Mouse (Mus musculus) gastrocnemius, postnatal 25 days (tissue): ENCODE data around the gene Rpusd1. TPM values are rescaled to one million over a fixed set of nuclear protein-coding genes. Genes with fewer than 3 reads are reported as not detected.
"Not testable (repeated sequence)": the region's sequence is repeated elsewhere in the genome, so short reads cannot be mapped to it uniquely, and the experiment has no call there.

Experiments used
- DNase-seq: peaks from one replicate; pipeline ENCODE4 v3.0.0; 2022
- total RNA-seq, 2 experiments: library from RNA; stranded (reverse); gene quantifications; 1 replicate in 1 of 2; 2 replicates in 1 of 2; pipeline ENCODE4 v1.2.3; 2021

Gene Rpusd1
- total RNA-seq, 2 experiments from 2014 or later: 2.9 to 3.9 TPM

- no peak for DNase-seq
Measured at GRCm38 (mm10) chr17:25735745-25736144, 8.3 kb downstream of the Rpusd1 start, which contains the start of gene Mslnl. TSS of gene Mslnl (plus strand) at chr17:25736042.

GRCm38 (mm10) chr17:25738861-25739260, 11.4 kb downstream of the Rpusd1 start:
- no peak for DNase-seq

GRCm38 (mm10) chr17:25741471-25741870, 14.0 kb downstream of the Rpusd1 start:
- not testable (repeated sequence) for DNase-seq

GRCm38 (mm10) chr17:25743831-25744230, 16.4 kb downstream of the Rpusd1 start:
- no peak for DNase-seq

GRCm38 (mm10) chr17:25744311-25744710, 16.8 kb downstream of the Rpusd1 start:
- DNase-seq: no peak

- no peak for DNase-seq
Measured at GRCm38 (mm10) chr17:25748238-25748637, 20.8 kb downstream of the Rpusd1 start.

- no peak for DNase-seq
Measured at GRCm38 (mm10) chr17:25749314-25749713, 21.8 kb downstream of the Rpusd1 start.

- no peak for DNase-seq
Measured at GRCm38 (mm10) chr17:25751446-25751845, 24.0 kb downstream of the Rpusd1 start.

- DNase-seq: no peak
Measured at GRCm38 (mm10) chr17:25754241-25754640, 26.8 kb downstream of the Rpusd1 start, which contains the start of gene Msln. TSS of gene Msln (minus strand) at chr17:25754378.

- no peak for DNase-seq
Measured at GRCm38 (mm10) chr17:25755086-25755485, 27.6 kb downstream of the Rpusd1 start.

GRCm38 (mm10) chr17:25755627-25756377, 28.3 kb downstream of the Rpusd1 start:
- no peak for DNase-seq

- DNase-seq: no peak
Measured at GRCm38 (mm10) chr17:25756378-25757242, 29.1 kb downstream of the Rpusd1 start.

- DNase-seq: no peak
Measured at GRCm38 (mm10) chr17:25757691-25758090, 30.2 kb downstream of the Rpusd1 start.

GRCm38 (mm10) chr17:25760148-25760547, 32.7 kb downstream of the Rpusd1 start:
- DNase-seq: no peak

- DNase-seq: no peak
Measured at GRCm38 (mm10) chr17:25761561-25761970, 34.1 kb downstream of the Rpusd1 start.

GRCm38 (mm10) chr17:25762591-25762990, 35.1 kb downstream of the Rpusd1 start:
- no peak for DNase-seq

- no peak for DNase-seq
Measured at GRCm38 (mm10) chr17:25765886-25766285, 38.4 kb downstream of the Rpusd1 start.

GRCm38 (mm10) chr17:25769331-25769730, 41.9 kb downstream of the Rpusd1 start:
- no peak for DNase-seq

- DNase-seq: peak; percentile 94
Measured at GRCm38 (mm10) chr17:25773549-25774120, 46.2 kb downstream of the Rpusd1 start, which contains the start of gene Narfl. TSS of gene Narfl (plus strand) at chr17:25773776.

- no peak for DNase-seq
Measured at GRCm38 (mm10) chr17:25775318-25776062, 48.0 kb downstream of the Rpusd1 start.

GRCm38 (mm10) chr17:25777948-25778347, 50.5 kb downstream of the Rpusd1 start:
- no peak for DNase-seq
